Mouse (Mus musculus) heart, postnatal 0 days (tissue): ENCODE results near the gene Scin. TPM values are rescaled to one million over a fixed set of nuclear protein-coding genes. Genes with fewer than 3 reads are reported as not detected.

Experiments
- ATAC-seq: fragments of 200-750 bp; cut with Nextera tagmentation; 2 replicates; pipeline ENCODE4 v1.8.0; 2017; ENCODE audit warnings: low read depth, moderate number of reproducible peaks, moderate library complexity; ENCODE audit not compliant: insufficient read depth
- DNase-seq: peaks from one replicate; pipeline ENCODE4 v3.0.0-alpha.2; 2016; ENCODE audit warnings: low spot score
- H3K27ac ChIP-seq: fragments of 300-500 bp; sonication (generic); 2 replicates; pipeline ENCODE4 v1.5.1; 2014; ENCODE audit warnings: low read depth, mild to moderate bottlenecking
- H3K27me3 ChIP-seq: fragments of 300-500 bp; sonication (generic); 2 replicates; pipeline ENCODE4 v1.6.1; 2014; ENCODE audit warnings: low read length, mixed read lengths; ENCODE audit not compliant: control insufficient read depth, insufficient read depth
- H3K36me3 ChIP-seq: fragments of 300-500 bp; sonication (generic); replicated peaks from 2 replicates; pipeline ENCODE4 v1.6.1; 2014; ENCODE audit warnings: low read length, mixed read lengths; ENCODE audit not compliant: control insufficient read depth, insufficient read depth
- H3K4me1 ChIP-seq: fragments of 300-500 bp; sonication (generic); 2 replicates; pipeline ENCODE4 v1.6.1; 2014; ENCODE audit warnings: antibody characterized with exemption; ENCODE audit not compliant: control insufficient read depth, insufficient read depth
- H3K4me2 ChIP-seq: fragments of 300-500 bp; sonication (generic); 2 replicates; pipeline ENCODE4 v1.6.1; 2014; ENCODE audit warnings: low read depth, mild to moderate bottlenecking, low read length, moderate library complexity
- H3K4me3 ChIP-seq: fragments of 300-500 bp; sonication (generic); 2 replicates; pipeline ENCODE4 v1.5.1; 2014; ENCODE audit warnings: low read depth, low read length
- H3K9ac ChIP-seq: fragments of 300-500 bp; sonication (generic); replicated peaks from 2 replicates; pipeline ENCODE4 v1.6.1; 2014; ENCODE audit warnings: low read depth, low read length, mixed read lengths
- H3K9me3 ChIP-seq: fragments of 300-500 bp; sonication (generic); replicated peaks from 2 replicates; pipeline ENCODE4 v1.6.1; 2016; ENCODE audit warnings: low read length; ENCODE audit not compliant: control insufficient read depth
- CTCF ChIP-seq: IDR thresholded peaks from 2 replicates; pipeline ENCODE4 v1.5.1; 2016; ENCODE audit warnings: antibody characterized with exemption, control low read depth, low read depth
- EP300 ChIP-seq: IDR thresholded peaks from 2 replicates; pipeline ENCODE4 v1.6.1; 2016; ENCODE audit warnings: antibody characterized with exemption, low read depth
- WGBS: fragments of 180-500 bp; shearing (Covaris S2); extraction: QIAGEN DNeasy Blood & Tissue Kit; methylation state at CpG from one replicate; pipeline ENCODE4 v1.1.7; 2014; 5-methylcytosine and 5-hydroxymethylcytosine counted together
- polyA plus RNA-seq: library from polyadenylated mRNA; unstranded; fragments of >200 nt; fragmentation: Nextera tagmentation; extraction: Ambion mirVana; gene quantifications from 2 replicates; pipeline ENCODE4 v1.2.1, GENCODE M21; 2015
- total RNA-seq: library from RNA; depleted of rRNA; stranded (reverse); fragments of >200 nt; gene quantifications from 2 replicates; pipeline ENCODE4 v1.2.3, GENCODE M21; 2014; ENCODE audit warnings: low replicate concordance

Scin gene
- total and polyA plus RNA-seq, 2 experiments from 2014 or later = 2.7 TPM

DNA sequence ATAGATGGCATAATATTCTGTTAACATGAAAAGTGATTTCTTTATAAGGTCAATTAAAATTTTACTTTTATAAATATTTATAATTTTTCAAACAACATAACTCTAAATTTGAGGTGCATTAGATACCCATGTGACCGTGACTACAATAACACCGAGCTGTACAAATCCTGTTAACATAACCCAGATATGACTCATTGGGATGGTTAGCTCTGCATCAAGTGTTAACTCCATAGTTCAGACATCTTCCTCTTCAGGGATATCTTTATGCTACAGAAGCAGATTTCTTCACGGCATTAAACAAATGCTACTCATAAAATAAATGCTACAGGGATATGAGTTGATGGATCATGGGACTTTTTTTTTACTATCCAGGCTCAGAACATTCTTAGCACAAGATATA is 37.6 kb downstream of the Scin start:
- no peaks in the 10 kb centered on the region for H3K4me1 ChIP-seq
- H3K36me3 ChIP-seq = no peaks in the 10 kb centered on the region
- DNase-seq (no peak), ATAC-seq (no peak)
- H3K4me3 ChIP-seq = no peak overlapping the region
- H3K9ac ChIP-seq = no peak overlapping the region
- no peak for TF ChIP-seq EP300
- TF ChIP-seq CTCF = no peak
- no peaks in the 10 kb centered on the region for H3K9me3 ChIP-seq
- H3K4me2 ChIP-seq = no peak overlapping the region
- no peak overlapping the region for H3K27ac ChIP-seq
- WGBS = 74% methylated on average over 3 of the region's 3 CpGs
- no peaks in the 10 kb centered on the region for H3K27me3 ChIP-seq

DNA sequence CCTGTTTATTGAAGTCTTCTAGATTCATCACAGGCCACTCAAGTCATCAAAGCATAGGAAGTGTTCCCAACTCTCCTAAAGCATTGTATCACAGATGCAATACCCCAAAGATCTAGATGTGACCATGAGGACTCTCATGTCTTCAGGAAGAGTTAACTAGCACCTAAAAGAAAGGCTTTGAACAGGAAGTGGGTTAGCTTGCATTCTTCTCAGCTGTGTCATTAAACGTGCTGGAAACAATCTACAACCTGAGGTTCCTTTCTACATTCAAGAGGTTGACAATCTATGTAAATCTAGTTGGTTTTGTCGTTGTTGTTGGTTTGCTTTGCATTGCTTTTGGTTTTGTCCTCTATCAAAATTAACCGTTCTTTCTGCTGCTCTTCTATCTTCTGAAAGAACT is 44.0 kb downstream of the Scin start:
- Histone ChIP-seq H3K27ac (no peak overlapping the region), H3K4me3 (no peak overlapping the region), H3K36me3 (no peaks in the 10 kb centered on the region), H3K9ac (no peak overlapping the region), H3K9me3 (no peaks in the 10 kb centered on the region), H3K27me3 (no peaks in the 10 kb centered on the region), H3K4me2 (no peak overlapping the region), H3K4me1 (no peaks in the 10 kb centered on the region)
- TF ChIP-seq EP300 = no peak
- TF ChIP-seq CTCF = no peak
- DNase-seq (no peak), ATAC-seq (no peak)
- 59% methylated on average over 3 of the region's 3 CpGs for WGBS

DNA sequence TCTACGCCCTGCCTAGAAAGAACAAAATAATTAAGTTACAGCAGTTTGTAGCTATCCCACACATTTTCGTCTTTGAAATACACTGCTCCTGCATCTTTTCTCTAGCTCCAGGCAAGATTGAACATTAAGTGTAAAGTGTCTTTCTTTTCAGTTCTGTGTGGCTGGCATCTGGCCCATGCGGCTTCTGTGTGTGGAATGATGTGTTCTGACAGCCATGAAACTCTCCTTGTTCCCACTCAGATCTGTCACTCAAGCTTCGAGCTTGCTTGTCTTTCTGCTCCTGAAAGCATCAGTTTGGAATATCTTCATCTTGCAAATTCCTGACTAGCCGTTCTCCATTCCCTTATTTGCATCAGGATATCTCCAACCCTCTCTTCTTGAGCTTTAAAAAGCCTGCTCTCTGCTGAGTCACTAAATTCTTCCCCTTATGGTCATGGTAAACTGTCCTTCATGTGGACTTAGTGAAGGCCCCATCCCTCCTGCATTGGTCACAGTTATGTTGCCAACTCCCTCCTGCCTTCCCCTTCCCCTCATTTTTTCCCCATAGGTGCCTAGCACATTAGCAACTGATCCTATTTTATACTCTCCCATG is 48.2 kb downstream of the Scin start:
- TF ChIP-seq CTCF (no peak), EP300 (no peak)
- no peak for ATAC-seq

DNA sequence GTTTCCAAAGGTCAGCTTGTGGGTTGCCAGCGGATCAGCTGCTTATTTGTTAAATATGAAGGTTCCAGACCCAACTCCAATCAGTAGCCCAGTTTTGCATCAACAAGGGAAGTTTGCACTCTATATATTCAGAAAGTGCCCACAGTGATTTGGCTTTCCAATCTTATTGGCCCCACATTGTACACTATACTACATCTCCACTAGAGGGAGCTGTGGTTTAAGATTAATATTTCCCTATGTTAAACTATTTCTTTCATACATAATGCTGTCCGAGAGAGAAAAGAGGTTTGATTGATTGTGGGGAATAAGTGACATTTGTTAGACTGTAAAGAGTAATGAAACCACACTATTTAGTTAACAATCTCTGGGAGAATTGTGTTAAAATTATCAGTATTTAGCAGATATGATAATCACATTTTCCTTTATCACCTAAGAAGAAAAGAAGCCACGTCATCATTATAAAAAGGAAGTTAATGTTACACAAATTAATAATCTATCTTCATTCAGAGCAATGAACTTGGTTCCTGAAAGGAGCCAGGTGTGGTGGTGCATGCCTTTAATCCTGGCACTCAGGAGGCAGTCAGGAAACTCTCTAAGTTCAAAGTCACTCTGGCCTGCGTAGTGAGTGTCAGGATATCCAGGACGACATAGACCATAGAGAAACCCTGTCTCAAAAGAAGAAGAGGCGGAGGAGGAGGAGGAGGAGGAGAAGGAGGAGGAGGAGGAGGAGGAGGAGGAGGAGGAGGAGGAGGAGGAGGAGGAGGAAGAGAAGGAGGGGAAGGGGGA is 51.4 kb downstream of the Scin start:
- 41% methylated on average over 5 of the region's 6 CpGs for WGBS
- TF ChIP-seq CTCF (peak; percentile 73), EP300 (no peak)
- H3K27ac ChIP-seq = no peak overlapping the region
- no peaks in the 10 kb centered on the region for H3K27me3 ChIP-seq
- no peak for ATAC-seq
- no peaks in the 10 kb centered on the region for H3K36me3 ChIP-seq
- DNase-seq = peak; percentile 58
- H3K4me2 ChIP-seq = no peak overlapping the region
- H3K9ac ChIP-seq = no peak overlapping the region
- H3K4me3 ChIP-seq = no peak overlapping the region
- no peaks in the 10 kb centered on the region for H3K4me1 ChIP-seq
- no peaks in the 10 kb centered on the region for H3K9me3 ChIP-seq

More for the DNA sequence above, 48.2 kb downstream of the Scin start:
- no peaks in the 10 kb centered on the region for H3K27me3 ChIP-seq
- 60% methylated on average over 5 of the region's 5 CpGs for WGBS
- H3K4me2 ChIP-seq = no peak overlapping the region
- H3K4me3 ChIP-seq = no peak overlapping the region
- no peak for DNase-seq
- H3K36me3 ChIP-seq = no peaks in the 10 kb centered on the region
- H3K9ac ChIP-seq = no peak overlapping the region
- no peaks in the 10 kb centered on the region for H3K4me1 ChIP-seq
- no peak overlapping the region for H3K27ac ChIP-seq
- H3K9me3 ChIP-seq = no peaks in the 10 kb centered on the region

DNA sequence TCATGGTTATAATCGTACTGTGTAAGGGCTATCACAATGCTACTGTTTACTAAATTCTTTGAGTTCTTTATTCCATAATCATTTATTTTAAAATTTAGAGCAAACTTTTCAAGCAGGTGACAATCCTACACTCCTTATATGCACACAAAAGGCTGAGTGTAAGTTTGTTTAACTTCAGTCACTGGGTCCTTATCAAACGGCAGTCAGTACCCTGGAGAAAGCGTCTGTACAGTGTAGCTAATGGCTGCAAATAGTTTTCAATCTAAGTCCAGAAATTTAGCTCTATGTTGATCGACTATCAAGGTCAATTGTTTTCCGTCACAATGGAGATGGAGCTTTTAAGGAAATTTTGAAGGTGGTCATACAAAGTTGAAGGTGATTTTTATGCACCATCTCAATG is 52.0 kb downstream of the Scin start:
- Histone ChIP-seq H3K9me3 (no peaks in the 10 kb centered on the region), H3K4me3 (no peak overlapping the region), H3K36me3 (no peaks in the 10 kb centered on the region), H3K9ac (no peak overlapping the region), H3K4me2 (no peak overlapping the region), H3K27me3 (no peaks in the 10 kb centered on the region), H3K27ac (no peak overlapping the region), H3K4me1 (no peaks in the 10 kb centered on the region)
- ATAC-seq = no peak
- WGBS = 56% methylated on average over 5 of the region's 5 CpGs
- TF ChIP-seq CTCF (no peak), EP300 (no peak)
- no peak for DNase-seq

DNA sequence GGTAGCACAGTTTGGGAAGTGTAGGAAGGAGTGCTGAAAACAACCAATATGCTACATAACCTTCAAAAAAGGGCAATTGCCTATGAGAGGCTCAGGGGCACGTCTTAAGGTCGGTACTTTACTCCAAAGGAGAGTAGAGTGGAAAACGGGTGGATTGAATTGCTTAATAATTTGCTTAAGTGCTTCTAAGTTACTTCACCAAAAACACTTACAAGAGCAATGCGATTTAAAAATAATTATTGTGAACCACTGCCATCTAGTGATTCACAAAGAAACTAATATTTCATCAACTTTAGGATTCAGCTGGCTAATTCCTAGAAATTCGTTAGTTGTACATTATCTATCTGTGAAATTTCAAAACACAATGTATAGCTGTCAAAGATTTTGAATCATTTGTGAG is 60.4 kb downstream of the Scin start:
- no peaks in the 10 kb centered on the region for H3K9me3 ChIP-seq
- no peaks in the 10 kb centered on the region for H3K4me1 ChIP-seq
- 56% methylated on average over 5 of the region's 5 CpGs for WGBS
- ATAC-seq = no peak
- no peak overlapping the region for H3K4me2 ChIP-seq
- H3K36me3 ChIP-seq = no peaks in the 10 kb centered on the region
- TF ChIP-seq EP300 = no peak
- peak; percentile 30 for TF ChIP-seq CTCF
- DNase-seq = peak; percentile 30
- H3K27ac ChIP-seq = no peak overlapping the region
- H3K27me3 ChIP-seq = no peaks in the 10 kb centered on the region
- no peak overlapping the region for H3K9ac ChIP-seq
- no peak overlapping the region for H3K4me3 ChIP-seq
